Mouse (Mus musculus): Measurements from ENCODE around the gene Tmem129. TPM values are rescaled to one million over a fixed set of nuclear protein-coding genes. Genes with fewer than 3 reads are reported as not detected.

The Tmem129 gene
- total RNA-seq, 2 experiments from 2014 or later, result 24.9 to 26.7 TPM

DNA sequence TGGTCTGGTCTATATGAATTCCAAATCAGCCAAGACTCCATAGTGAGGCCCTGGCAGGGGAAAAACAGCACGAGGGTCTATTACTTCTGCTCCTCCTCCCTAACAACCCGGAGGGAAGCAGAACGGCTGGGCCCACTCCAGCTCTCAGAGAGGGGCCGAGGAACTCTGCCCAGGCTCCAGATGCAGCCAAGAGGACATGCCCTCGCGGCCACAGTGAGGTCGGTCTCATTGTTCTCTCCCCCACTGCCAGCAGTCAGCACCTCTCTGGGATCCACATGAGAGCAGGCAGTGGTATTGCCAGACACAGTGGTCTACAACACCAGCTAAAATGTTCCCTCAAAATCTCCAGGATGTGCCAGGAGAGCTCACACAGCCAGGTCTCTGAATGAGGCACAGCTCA lies 51.6 kb downstream of the Tmem129 start:
- intact Hi-C loops (cut with DNase I), result no loop called here
- no peak for DNase-seq (ENCODE audit: low spot score in 2 of 2)

DNA sequence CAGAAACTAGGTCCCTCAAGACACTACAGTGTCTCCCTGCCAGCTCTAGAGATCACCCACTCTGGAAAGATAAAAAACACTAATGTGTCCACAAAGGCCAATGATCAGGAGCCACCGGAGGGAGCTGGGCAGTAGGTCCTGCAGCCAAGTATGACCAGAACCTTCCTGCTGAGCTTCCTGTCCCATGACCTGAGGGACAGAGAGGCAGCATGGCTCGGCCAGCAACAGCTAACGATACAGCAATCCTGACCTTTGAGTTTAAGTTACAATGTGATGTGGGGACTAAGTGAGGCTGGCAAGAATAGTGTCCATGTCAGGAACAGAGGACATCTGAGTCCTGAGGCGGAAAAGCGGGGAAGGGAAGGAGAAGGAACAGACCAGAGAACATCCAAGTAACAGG lies 52.9 kb downstream of the Tmem129 start:
- intact Hi-C loops (cut with DNase I), result no loop called here
- DNase-seq (ENCODE audit: low spot score in 2 of 2), result no peak

Other genes with a start within 250 kb of the Tmem129 start
- gene Nkx1-1, start 224.4 kb downstream of the Tmem129 start, total RNA-seq (2021), result not detected
- 10 to 100 TPM; 22.4 to 23.9 TPM for gene Fam53a, start 28.8 kb downstream of the Tmem129 start, total RNA-seq (2021)
- 1 to 10 TPM in 1 of 2 experiments, under 1 TPM in 1; 0.72 to 1.3 TPM for gene Gm9903, start 28.5 kb downstream of the Tmem129 start, total RNA-seq (2021)
- 10 to 100 TPM; 23.6 to 27.7 TPM for gene Slbp, start 5.8 kb downstream of the Tmem129 start, total RNA-seq (2021)
- 10 to 100 TPM in 1 of 2 experiments, 1 to 10 TPM in 1; 9.1 to 11.2 TPM for gene Tacc3, start 288 bp downstream of the Tmem129 start, total RNA-seq (2021)
- gene Fgfr3, start 63.3 kb upstream of the Tmem129 start, total RNA-seq (2021), result 100 to 1,000 TPM; 109 to 111 TPM
- gene Letm1, start 124.4 kb upstream of the Tmem129 start, total RNA-seq (2021), result 100 to 1,000 TPM; 104 to 111 TPM
- gene Nsd2, start 162.3 kb upstream of the Tmem129 start, total RNA-seq (2021), result 100 to 1,000 TPM; 127 to 142 TPM

Measured in left cerebral cortex, postnatal 14 days (tissue).